Mouse (Mus musculus) layer of hippocampus, adult 18-20 months (tissue): ENCODE measurements around the gene Cobll1. TPM values are rescaled to one million over a fixed set of nuclear protein-coding genes. Genes with fewer than 3 reads are reported as not detected.

Experiments used
- DNase-seq, 2 experiments: peaks; one replicate each; pipeline ENCODE4 v3.0.0; 2022; ENCODE audit warnings: low spot score in 2 of 2
- total RNA-seq, 2 experiments: library from RNA; stranded (reverse); gene quantifications; 2 replicates each; pipeline ENCODE4 v1.2.3; 2021

The Cobll1 gene
- total RNA-seq, 2 experiments from 2014 or later: 7.3 to 7.5 TPM

DNA sequence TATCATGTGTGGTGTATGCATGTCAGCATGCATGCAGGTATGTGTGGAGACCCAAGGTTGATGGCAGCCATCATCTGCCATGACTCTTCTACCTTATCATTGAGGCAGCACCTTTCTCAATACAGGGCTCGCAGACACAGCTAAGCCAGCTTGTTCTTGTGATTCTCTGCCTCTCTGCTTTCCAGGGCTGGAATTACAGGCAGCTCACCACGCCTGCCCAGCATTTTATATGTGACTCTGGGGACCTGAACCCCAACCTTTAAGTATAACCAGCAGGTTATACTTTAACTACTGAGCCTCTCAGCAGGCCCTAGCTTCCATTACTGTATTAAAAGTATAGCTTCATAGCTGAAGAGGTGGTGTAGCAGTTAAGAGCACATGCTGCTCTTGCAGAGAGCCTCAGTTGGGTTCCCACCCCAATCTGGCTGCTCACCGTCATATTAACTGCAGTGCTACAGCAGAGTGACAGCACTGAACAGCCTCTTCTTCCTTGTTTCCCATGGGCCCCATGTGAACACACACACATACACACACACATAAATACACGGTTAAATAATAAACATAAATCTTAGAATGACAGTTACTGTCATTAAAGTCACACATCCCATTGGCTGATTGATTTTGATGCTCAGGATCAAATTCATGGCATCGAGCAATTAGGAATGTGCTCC is 81.1 kb downstream of the Cobll1 start:
- no peak for DNase-seq

DNA sequence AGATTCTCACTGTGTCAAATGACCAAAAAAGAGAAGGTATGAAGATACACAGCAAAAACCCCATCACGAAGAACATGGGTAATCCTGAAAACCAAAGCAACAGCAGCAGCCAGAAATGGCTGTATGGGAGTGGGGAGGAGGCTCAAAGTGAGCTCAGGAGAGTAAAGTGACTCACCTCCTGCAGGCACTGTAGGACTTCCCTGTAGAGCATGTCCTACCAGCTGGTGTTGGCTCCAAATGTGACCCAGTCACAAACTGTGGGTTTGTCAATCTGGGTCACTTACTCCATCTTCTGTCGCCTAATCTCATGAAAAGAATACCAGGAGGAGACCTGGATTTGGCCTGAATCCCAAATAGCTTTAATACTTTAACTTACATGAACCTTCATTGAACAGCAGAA is 81.9 kb downstream of the Cobll1 start:
- no peak for DNase-seq

DNA sequence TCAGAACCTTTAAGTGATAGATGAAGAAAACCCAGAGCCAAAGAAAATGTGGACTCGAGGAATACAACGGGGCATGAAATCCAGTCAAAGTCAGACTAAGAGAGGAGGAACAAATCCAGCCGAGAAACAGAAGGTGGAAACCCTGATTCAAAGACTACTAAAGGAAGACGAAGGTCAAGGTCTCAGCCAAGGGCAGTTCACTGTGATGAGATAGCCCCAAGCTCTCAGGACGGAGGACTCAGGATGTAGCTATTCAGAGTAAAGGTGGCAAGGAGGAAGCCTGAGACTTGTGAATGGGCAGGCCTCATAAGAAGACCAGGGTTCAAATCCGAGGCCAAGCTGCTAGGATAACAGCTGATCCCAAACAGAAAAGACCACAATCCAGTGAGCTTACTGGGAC is 90.3 kb downstream of the Cobll1 start:
- DNase-seq: no peak

DNA sequence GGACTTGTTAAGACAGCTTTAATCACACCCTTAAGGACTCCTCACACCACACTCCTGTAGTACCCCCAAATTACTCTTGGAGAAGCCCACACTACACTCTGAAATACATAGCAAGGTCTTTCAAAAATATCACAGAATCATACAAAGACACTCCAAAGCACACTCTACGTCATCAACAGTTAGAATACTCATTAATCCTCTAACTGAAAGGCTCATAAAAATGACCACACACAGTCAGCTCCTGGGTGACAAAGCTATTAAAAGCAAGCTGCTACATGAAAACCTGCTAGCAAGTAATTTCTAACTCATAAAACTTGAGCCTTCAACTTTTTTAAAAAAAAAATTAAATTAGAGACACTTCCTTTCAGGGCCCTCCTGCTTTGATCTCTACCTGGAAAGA is 91.8 kb downstream of the Cobll1 start:
- DNase-seq: no peak

DNA sequence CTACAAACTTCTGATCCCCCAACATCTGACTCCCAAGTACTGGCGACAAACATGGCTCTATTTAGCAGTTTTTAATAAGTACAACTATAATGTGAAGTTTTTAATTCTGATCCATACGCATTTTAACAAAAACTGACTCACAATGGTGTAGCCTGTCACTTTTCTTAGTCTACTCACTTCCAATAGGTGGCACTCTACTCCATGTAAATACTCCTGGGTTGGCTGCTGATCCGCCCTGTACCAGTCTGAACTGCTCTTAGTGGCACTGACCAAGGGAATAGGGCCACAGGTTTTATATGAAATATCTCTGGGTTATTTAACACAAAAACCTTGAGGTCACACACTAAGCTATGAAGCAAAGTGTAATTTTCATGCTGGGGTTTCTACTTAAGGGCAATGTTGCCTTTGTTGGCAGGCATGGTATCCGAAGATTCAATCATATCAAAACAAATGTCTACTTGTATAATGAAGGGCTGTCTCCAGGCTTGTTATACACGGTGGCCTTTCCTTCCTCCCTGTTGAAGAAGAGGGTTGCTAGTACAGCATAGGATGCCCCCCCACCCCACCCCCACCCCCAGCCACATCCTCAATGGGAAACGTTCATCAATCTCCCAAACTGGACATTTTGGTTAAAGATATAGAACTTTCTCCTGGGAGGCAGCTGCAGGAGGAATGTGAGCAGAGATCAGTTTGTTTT is 93.6 kb downstream of the Cobll1 start:
- peak in 1 of 2 experiments; percentile 36 for DNase-seq

DNA sequence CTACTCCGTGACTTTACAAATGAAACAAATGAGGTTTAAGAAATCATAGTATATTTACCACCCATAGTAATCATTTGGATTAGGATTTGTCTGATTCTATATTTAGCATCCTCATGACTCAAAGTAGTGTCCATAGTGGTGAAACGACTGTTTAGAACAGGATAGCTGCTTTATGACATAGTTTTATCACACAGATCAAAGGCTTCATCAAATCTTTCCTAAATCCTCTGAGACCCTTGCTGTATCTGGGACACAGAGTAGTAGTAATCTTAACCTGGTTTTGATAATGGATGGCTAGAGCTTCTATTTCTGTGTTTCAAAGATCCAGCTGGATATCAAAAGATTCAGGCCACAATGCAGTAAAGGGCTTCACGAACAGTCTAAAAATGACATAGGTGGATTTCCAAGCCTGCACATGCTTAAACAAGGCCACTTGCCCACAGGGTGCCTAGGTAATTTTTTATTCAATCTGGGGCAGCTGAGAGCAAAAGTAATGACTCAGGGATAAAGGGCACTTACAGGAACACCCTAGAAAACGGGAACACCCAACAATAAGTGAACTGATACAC is 98.0 kb downstream of the Cobll1 start:
- DNase-seq: no peak

DNA sequence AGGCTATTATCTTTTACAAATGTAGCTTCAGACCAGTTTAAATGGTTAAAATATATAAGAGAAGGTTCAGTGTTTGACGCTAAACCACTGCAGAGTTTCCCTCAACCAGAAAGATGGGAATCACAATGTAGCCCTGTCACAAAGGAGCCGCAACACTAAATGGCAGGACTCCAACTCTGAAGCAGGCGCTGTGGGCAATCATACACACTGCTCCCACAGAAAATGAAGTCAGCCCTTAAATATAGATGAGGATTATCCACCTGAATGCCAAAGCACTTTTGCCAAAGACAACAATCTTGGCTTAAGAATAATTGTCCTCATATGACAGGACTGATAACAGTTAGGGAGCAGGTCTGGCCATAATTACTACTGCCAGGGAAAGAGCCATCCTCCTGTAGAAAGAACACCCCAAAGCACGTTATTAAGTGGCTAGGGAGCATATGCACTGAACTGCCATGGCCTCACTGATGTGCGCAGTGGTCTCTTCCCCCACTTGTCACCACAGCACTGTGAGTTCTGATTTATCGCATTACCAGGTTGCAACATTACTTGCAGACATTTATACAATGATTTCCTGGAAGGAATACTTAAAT is 98.8 kb downstream of the Cobll1 start:
- DNase-seq: peak in 1 of 2 experiments; percentile 18

DNA sequence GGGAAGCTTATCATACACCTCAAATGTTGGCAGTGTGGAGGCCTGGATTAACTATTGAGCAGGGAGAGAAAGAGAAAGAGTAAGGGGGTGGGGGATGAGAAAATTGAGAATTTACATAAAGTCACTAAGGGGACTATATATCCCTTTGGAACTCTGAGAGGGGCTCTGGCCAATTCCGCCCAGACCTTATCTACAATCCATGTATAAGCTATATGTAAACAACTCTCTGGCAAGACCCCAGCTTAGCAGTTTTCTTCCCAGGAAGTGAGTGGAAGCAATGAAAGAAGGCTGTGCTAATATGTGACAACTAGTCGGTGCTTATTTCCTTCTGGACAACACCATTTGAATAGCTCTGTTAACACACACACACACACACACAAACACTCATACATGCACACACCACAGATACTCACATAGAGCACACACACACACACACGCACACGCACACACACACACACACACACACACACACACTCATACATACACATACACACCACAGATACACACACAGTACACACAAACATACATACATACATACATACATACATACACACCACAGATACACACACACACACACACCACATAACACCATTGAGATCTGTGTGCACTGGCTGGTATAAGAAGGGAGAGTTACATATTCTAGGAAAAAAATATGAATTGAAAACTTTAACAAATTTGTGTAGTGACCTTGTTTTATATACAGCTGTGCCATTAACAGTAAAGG is 99.4 kb downstream of the Cobll1 start:
- DNase-seq: no peak

DNA sequence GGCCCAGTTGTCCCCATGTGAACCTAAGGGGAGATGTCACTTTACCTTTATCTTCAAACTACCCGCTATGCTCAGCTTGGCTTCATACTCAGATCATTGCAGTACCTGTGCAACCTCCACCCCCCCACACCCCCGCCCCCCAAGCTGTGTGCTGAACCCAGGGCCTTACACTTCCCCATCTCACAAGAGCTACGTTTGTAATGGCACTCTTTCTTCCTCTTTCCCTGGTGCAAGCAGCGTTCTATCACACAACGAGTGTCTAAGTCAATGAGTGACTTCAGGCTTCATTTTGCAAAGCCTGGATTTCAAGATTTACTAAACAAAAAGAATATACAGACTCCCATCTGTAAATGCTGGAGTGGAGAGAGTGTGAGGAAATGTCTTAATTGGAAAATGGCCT is 100.2 kb downstream of the Cobll1 start:
- DNase-seq: no peak

DNA sequence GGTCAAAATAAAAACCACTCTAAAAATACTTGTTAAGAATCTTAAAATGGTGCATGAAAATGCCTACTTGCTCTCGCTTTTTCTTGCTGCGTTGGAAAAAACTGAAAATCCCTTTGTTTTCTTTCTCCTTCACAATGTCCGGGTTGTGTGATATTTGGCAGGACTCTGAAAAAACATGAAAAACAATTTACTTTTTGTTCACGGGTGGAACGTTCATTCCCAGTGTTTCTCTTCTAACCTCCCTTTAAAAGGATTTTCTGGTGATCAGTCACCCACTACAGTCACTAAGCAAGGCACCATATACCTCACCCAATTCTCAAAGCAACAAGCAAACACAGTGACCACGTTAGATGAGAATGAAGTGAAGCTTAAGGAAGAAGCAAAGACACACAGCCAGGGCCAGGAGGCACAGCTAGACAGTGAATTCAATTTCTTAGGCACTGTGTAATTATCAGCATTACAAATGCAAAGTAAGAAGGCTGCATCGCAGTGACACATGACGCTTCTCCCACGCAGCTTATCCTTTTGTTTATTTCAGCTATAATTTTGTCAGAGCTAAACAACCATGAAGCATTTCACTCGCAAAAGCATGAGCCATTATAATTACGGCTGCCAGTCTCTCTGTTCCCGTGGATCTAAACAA is 112.9 kb downstream of the Cobll1 start:
- peak; percentile 19 to 65 for DNase-seq

DNA sequence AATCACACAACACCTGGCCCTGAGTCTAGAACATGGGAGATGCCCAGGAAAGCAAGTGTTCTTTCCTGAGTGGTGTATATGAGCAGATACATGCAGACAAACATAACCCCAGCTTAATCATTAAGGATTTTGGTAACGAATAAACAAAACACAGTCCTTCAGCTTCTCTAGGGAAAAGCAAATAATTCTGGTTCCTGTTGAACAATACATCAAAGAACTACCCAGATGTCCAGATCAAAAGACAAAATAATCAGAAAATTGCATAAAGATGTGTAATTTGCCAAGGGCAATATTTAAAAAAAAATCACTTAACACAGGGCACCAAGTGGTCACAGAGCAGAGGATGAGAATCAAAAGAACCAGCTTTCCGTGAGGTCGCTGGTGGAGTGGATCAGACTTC is 115.5 kb downstream of the Cobll1 start:
- DNase-seq: no peak

DNA sequence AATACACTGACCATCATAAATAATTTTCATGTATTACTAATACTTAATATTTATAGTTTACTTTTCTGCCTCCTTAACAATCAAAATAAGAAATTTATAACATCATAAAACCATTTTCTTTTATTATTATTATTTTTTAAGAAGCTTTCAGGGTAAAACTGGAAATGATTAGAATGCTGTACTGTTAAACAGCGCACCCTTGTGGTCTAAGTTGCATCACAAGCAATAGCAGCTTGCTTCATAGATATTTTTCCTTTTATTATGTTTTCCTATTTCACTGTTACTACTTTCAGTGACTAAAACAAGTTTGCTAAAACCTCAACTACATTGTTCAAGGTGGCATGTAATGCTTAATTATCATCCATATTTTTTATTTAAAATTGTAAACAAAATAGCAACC is 117.8 kb downstream of the Cobll1 start:
- peak in 1 of 2 experiments; percentile 79 for DNase-seq

DNA sequence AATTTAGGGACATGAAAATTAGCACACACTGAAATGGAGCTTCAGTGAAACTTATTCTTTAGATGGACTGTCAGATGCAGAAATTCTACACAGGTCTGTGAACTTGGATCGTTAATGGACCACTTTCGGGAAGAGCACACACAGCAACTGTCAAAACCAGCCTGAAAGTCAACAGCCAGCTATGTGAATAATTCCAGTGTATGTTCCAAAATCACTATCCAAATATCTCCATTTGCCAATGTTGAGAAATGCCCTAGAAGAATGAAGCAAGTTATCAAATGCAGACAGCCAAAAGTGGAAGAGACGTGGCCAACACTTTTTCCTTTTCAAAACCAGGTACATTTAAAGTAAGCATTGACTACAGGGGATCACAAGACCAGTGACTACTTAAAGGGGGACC is 118.2 kb downstream of the Cobll1 start:
- DNase-seq: no peak

DNA sequence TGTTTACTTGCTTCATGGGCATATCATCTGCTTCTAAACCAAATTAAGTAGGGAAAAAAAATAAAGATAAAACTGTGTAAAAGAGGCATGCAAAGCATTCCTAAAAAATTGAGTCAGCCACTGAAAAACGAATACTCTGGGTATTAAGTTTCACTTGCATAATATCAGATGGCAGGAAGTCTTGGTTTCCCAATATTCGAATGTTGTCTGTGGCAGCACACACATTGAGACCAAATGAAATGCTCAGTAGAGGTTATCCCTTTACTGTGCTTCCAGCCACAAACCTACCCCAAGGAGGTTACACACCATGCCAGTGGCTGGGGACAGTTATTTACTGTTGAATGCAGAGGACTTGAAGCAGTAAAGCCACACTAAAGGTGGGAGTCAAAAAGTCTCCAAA is 119.1 kb downstream of the Cobll1 start:
- DNase-seq: no peak

DNA sequence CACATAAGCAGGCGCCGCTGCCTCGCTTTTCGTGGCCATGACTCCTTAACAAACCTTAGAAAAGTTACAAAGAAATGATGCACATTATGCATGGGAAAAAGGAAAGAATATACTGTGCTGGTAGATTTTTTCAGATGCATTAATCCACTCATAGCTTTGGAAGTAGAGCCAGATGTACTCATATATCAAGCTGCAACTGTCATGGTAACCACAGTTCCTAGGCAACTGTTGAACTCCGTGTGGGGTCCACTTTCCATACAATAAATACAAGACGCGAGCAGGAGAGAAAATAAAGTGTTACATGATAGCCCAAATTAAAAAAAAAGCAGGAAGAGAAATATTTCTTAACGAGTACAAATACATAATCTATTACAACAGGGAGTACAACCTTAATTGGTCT is 119.5 kb downstream of the Cobll1 start:
- no peak for DNase-seq

DNA sequence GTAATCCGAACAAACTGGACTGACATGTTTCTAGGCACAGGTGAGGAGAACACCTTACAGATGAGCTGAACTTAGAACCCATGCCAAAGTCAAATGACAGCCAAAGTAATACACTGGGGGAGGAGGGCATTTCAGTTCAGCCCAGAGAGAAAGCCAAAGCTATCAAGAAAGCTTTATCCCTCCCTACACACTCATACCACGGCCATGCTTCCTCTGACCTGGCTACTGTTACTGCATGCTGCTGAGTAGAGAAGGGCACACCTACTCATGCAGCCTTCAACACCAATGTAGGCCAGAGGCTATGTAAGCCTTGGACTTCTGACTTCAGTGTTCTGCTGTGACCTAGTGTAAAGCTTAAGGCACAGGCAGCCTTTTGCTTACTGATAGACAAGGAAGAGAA is 120.1 kb downstream of the Cobll1 start:
- DNase-seq: no peak

DNA sequence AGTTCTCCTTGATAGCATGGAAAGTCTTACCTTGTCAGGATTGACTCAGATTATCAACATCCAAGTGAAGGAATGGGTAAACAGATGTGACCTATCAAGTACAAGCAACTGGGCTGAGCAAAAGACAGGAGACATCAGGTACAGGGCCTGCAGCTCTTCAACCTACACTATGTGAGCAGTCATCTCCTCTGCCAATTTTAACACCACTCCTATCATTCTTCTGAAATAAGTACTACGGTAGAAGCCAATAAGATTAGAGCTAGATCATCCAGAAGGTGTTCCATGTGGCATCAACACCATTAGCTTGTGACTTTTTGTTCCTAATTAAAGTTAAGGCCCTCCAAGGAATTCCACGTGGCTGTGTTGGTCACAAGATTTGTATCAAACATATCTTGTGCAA is 121.3 kb downstream of the Cobll1 start:
- no peak for DNase-seq

DNA sequence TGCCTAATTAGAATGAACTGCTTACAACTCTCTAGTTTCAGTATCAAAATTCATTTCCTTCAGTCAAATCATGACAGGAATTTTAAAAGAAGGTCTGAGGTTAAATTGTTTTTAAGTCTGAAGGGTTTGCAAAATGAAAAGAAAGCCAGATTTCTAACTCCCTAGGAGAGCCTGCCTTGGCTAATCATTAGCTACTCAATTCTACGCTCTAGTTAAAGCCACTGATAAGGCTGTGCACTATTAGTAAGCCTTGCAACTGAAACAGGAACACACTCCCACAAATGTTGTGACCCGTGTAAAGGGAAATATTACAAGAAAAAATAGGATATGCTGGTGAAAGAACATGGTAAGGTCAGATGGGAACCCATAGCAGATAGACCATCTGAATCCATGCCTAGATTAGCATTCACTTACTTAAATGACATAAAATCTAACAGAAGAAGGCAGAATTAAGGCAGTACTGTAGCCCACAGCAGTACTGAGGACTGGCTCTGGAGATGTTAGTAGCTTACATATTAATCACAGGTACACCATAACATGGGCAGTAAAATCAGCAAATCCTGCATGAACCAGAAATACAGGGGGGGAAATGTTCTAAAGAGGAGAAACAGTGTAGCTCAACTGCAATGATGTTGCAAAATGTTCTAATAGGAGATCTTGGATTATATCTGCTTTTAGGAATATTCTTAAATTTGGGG is 122.6 kb downstream of the Cobll1 start:
- DNase-seq: no peak

DNA sequence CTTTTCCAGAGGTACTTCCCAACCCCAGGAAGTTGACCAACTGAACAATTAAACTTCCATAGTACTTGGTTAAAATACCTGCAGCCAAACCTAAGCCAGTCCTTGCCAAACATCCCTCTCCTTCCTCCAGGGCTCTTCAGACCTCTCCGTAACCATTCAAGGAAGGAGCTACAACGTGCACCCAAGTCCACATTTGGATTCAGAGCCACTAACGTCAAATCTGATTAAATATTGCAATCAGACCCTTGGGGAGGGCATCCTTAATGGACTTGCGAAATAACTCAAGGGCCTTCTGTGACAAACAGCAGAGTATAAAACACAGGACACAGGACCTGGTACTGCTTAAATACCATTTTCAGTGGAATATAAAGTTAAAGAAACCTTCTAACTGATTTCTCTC is 126.0 kb downstream of the Cobll1 start:
- DNase-seq: no peak

DNA sequence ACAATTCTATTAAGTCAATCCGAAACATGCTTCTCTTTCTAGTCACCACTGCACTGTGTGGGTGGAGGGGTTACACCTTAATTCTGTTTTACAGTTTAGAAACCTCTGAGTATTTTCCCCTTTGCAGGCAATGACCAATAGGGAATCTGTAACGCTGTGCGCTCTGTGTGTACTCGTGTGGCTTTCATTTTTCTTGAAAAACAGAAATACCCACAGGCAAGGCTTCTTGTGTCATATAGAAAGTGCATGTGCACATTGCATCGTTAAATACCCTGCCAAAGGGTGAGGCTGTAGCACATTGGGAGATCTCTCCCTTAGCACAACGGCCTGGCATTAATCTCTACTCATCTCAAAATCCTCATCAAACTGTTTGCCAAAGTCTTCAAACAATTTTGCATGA is 134.6 kb downstream of the Cobll1 start:
- no peak for DNase-seq

DNA sequence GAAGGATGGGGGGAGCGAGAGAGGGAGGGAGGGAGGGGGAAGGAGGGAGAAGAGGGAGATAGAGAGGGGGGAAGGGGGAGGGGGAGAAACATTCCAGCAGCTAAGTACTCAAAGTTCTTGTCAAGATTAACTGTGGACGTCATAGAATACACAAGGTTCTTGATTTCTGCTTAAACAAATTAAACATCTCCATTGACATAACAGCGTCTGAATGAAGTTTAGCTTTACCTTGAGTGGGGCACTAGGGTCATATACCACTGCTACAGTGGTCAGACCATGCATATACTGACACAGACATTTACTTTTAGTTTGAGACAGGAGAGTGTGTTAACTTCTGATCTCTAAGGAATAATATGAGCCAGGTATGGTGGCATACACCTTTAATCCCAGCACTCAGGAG is 135.4 kb downstream of the Cobll1 start:
- no peak for DNase-seq
